In the genomic region with DNA sequence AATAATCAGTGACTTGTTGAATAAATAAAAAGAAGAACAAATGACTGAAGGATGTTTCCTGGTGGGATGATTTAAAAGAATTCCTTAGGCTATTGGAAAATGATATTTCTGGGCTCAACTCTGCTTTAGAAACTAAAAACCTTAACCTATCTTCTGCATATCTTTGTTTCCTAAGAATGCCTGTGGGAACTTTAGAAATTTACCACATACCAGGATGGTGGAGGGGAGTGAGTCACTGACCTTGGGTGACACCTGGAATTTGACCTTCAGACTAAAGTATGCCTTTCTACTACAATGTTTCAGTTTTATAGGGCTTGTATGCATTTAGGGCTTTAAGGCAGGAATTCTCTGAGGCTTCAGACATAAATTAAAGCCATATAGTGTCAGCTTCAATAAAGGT, we compare ENCODE assay signal across 31 mouse cellular contexts.
DNase-seq lines count a peak whose midpoint lies in the region; ATAC-seq and TF ChIP-seq lines count a peak whose summit lies in the region.
"Had no signal": no experiment of that assay in that cellular context is flagged by ENCODE, and none has a peak within 500 bp of the region (broad histone marks: within the 10 kb centered on the region; RNA-seq: fewer than 3 reads in every experiment).

No protein-coding gene starts in this region.

- H3K4me1 ChIP-seq in kidney, postnatal 0 days (replicated peaks; ENCODE audit: insufficient read depth, low read length) = no peaks in the 10 kb centered on the region
- H3K4me1 ChIP-seq: embryonic facial prominence, embryonic 12.5 days; forebrain, embryonic 10.5 days; heart, embryonic 13.5 days; hindbrain, embryonic 10.5 days; liver, embryonic 12.5 days; midbrain, embryonic 12.5 days; neural tube, embryonic 13.5 days had no signal

- no peak overlapping the region for H3K4me2 ChIP-seq in kidney, postnatal 0 days (ENCODE audit: low read length)
- H3K4me2 ChIP-seq: embryonic facial prominence, embryonic 12.5 days; heart, embryonic 13.5 days; liver, embryonic 12.5 days; midbrain, embryonic 12.5 days; neural tube, embryonic 13.5 days had no signal

- no peaks in the 10 kb centered on the region for H3K9me3 ChIP-seq in kidney, postnatal 0 days (replicated peaks; ENCODE audit: low read length)
- H3K9me3 ChIP-seq: embryonic facial prominence, embryonic 12.5 days; forebrain, embryonic 10.5 days; heart, embryonic 13.5 days; liver, embryonic 12.5 days; midbrain, embryonic 12.5 days; neural tube, embryonic 13.5 days had no signal

- H3K9ac ChIP-seq in kidney, postnatal 0 days (ENCODE audit: low read depth, low read length) = no peak overlapping the region
- H3K9ac ChIP-seq: embryonic facial prominence, embryonic 12.5 days; heart, embryonic 13.5 days; liver, embryonic 12.5 days; liver, postnatal 0 days; midbrain, embryonic 12.5 days; neural tube, embryonic 13.5 days had no signal

- no peaks in the 10 kb centered on the region for H3K27me3 ChIP-seq in kidney, postnatal 0 days (ENCODE audit: insufficient read depth, low read length)
- H3K27me3 ChIP-seq: embryonic facial prominence, embryonic 12.5 days; heart, embryonic 13.5 days; liver, embryonic 12.5 days; midbrain, embryonic 12.5 days; neural tube, embryonic 13.5 days had no signal

- no peak for ATAC-seq in kidney, postnatal 0 days (replicated peaks; ENCODE audit: low FRiP score, low read depth)
- ATAC-seq: forebrain, embryonic 16.5 days; hindbrain, embryonic 16.5 days; liver, embryonic 12.5 days; liver, postnatal 0 days had no signal

- no peaks in the 10 kb centered on the region for H3K36me3 ChIP-seq in kidney, postnatal 0 days (ENCODE audit: insufficient read depth, low read length)
- H3K36me3 ChIP-seq: embryonic facial prominence, embryonic 12.5 days; forebrain, embryonic 10.5 days; heart, embryonic 13.5 days; hindbrain, embryonic 10.5 days; liver, embryonic 12.5 days; midbrain, embryonic 12.5 days; neural tube, embryonic 13.5 days had no signal

- no peak overlapping the region for H3K4me3 ChIP-seq in kidney, postnatal 0 days (replicated peaks; ENCODE audit: low read depth, low read length)
- H3K4me3 ChIP-seq: embryonic facial prominence, embryonic 12.5 days; forebrain, embryonic 10.5 days; heart, embryonic 13.5 days; hindbrain, embryonic 10.5 days; layer of hippocampus, adult 2 months; liver, embryonic 12.5 days; midbrain, embryonic 12.5 days; neural tube, embryonic 13.5 days had no signal

- DNase-seq in kidney, postnatal 0 days (ENCODE audit: low spot score) = peak; percentile 7
- no peak for DNase-seq in kidney, postnatal 10 days
- peak; percentile 56 for DNase-seq in Muller cell, postnatal 12 days (ENCODE audit: inconsistent ontology term)
- peak; percentile 40 for DNase-seq in embryo, embryonic 10.5 days (ENCODE audit: low spot score)
- peak; percentile 43 for DNase-seq in mesoderm, embryonic 11.5 days (ENCODE audit: low read depth, low spot score)
- DNase-seq in frontal cortex, postnatal 25 days (ENCODE audit: low spot score in 2 of 2) = no peak
- no peak for DNase-seq in left cerebral cortex, adult 8-10 months (ENCODE audit: low spot score in 2 of 2)
- no peak for DNase-seq in B cell, adult 2 months
- DNase-seq: adrenal gland, postnatal 25 days; cerebellum, adult 18-20 months; cerebellum, postnatal 25 days; gastrocnemius, postnatal 10 days; heart, postnatal 10 days; kidney, adult 18-20 months; kidney, postnatal 25 days; left cerebral cortex, postnatal 4 days; liver, postnatal 0 days; lung, postnatal 36 days; right cerebral cortex, postnatal 4 days; thymus, adult 2 months; thymus, postnatal 4 days had no signal

- H3K27ac ChIP-seq in kidney, postnatal 0 days = no peak overlapping the region
- H3K27ac ChIP-seq: embryonic facial prominence, embryonic 12.5 days; forebrain, embryonic 10.5 days; heart, embryonic 13.5 days; hindbrain, embryonic 10.5 days; layer of hippocampus, adult 2 months; liver, embryonic 12.5 days; midbrain, embryonic 12.5 days; neural tube, embryonic 13.5 days had no signal

- no peak for TF ChIP-seq CTCF in kidney, postnatal 0 days (IDR thresholded peaks at IDR 0.05; ENCODE audit: low read depth)

Comparison
In these comparisons a context has a peak if more than half of its experiments do, and no peak if none do; other contexts are left out.
1. DNase-seq: peak in kidney, postnatal 0 days (single experiment), Muller cell, postnatal 12 days (single experiment), embryo, embryonic 10.5 days (single experiment) and mesoderm, embryonic 11.5 days (single experiment); none in kidney, postnatal 10 days (single experiment), frontal cortex, postnatal 25 days (0 of 2), left cerebral cortex, adult 8-10 months (0 of 2) and B cell, adult 2 months (0 of 2).